ENCODE assay signal across 18 mouse cellular contexts in genomic region chr6:55057427-55057826, GRCm38 (mm10).
"Had no signal": no experiment of that assay in that cellular context is flagged by ENCODE, and none has a peak within 500 bp of the region (broad histone marks: within the 10 kb centered on the region; RNA-seq: fewer than 3 reads in every experiment).

No protein-coding gene starts in this region.

- H3K9ac ChIP-seq: limb, embryonic 13.5 days; liver, embryonic 13.5 days; lung, embryonic 14.5 days; midbrain, embryonic 13.5 days; neural tube, embryonic 13.5 days had no signal

- DNase-seq: kidney, postnatal 25 days; layer of hippocampus, adult 9-11 months; liver, embryonic 13.5 days; lung, embryonic 14.5 days; retina, postnatal 1 day; thymus, adult 2 months; thymus, postnatal 14 days; thymus, postnatal 4 days had no signal

- H3K4me3 ChIP-seq: layer of hippocampus, adult 2 months; limb, embryonic 10.5 days; limb, embryonic 13.5 days; liver, embryonic 13.5 days; megakaryocyte, embryonic 14.5 days; midbrain, embryonic 10.5 days; midbrain, embryonic 13.5 days; myocyte; neural tube, embryonic 13.5 days had no signal

- H3K9me3 ChIP-seq: limb, embryonic 10.5 days; limb, embryonic 13.5 days; liver, embryonic 13.5 days; megakaryocyte, embryonic 14.5 days; midbrain, embryonic 10.5 days; midbrain, embryonic 13.5 days; neural tube, embryonic 13.5 days had no signal

- H3K27ac ChIP-seq: kidney, postnatal 0 days; layer of hippocampus, adult 2 months; limb, embryonic 10.5 days; limb, embryonic 13.5 days; liver, embryonic 13.5 days; midbrain, embryonic 10.5 days; midbrain, embryonic 13.5 days; neural tube, embryonic 13.5 days; stomach, postnatal 0 days had no signal

- H3K4me2 ChIP-seq: limb, embryonic 13.5 days; liver, embryonic 13.5 days; lung, embryonic 14.5 days; midbrain, embryonic 13.5 days; neural tube, embryonic 13.5 days had no signal

- H3K27me3 ChIP-seq: limb, embryonic 13.5 days; liver, embryonic 13.5 days; megakaryocyte, embryonic 14.5 days; midbrain, embryonic 13.5 days; neural tube, embryonic 13.5 days had no signal

- H3K4me1 ChIP-seq: limb, embryonic 13.5 days; liver, embryonic 13.5 days; midbrain, embryonic 10.5 days; midbrain, embryonic 13.5 days; neural tube, embryonic 13.5 days had no signal
